Mouse (Mus musculus) MEL (cell line): Measurements from ENCODE around the gene Abat. TPM values are rescaled to one million over a fixed set of nuclear protein-coding genes. Genes with fewer than 3 reads are reported as not detected.

Source experiments
- DNase-seq: peaks from one replicate; pipeline ENCODE4 v3.0.0; 2011; ENCODE audit warnings: low read depth, low spot score
- H3K27ac ChIP-seq: 2 replicates; pipeline ENCODE4 v1.5.1; 2012; ENCODE audit warnings: low read depth, mild to moderate bottlenecking, control low read depth, low read length, moderate library complexity; ENCODE audit not compliant: control insufficient read depth
- H3K27me3 ChIP-seq, 2 experiments: fragments of 150-350 bp in 1 of 2; sonication (generic) in 1 of 2; 2 replicates each; pipeline ENCODE4 v1.6.1; 2012; ENCODE audit warnings: low read length in 2 of 2, mild to moderate bottlenecking in 2 of 2, improper control_type of control experiment in 1 of 2, moderate library complexity in 1 of 2; ENCODE audit not compliant: insufficient read depth in 2 of 2, control insufficient read depth in 1 of 2
- H3K36me3 ChIP-seq, 2 experiments: 2 replicates each; pipeline ENCODE4 v1.6.1; 2012 to 2014; ENCODE audit warnings: low read length in 2 of 2, improper control_type of control experiment in 1 of 2, inconsistent platforms in 1 of 2, mild to moderate bottlenecking in 1 of 2; ENCODE audit not compliant: insufficient read depth in 2 of 2, control insufficient read depth in 1 of 2
- H3K4me1 ChIP-seq, 2 experiments: fragments of 150-350 bp in 1 of 2; sonication (generic) in 1 of 2; 2 replicates each; pipeline ENCODE4 v1.6.1; 2012; ENCODE audit warnings: low read length in 2 of 2, improper control_type of control experiment in 1 of 2, mild to moderate bottlenecking in 1 of 2; ENCODE audit not compliant: insufficient read depth in 2 of 2, control insufficient read depth in 1 of 2
- H3K4me3 ChIP-seq, 2 experiments: fragments of 150-350 bp in 1 of 2; sonication (generic) in 1 of 2; 2 replicates each; pipeline ENCODE4 v1.5.1; 2012; ENCODE audit warnings: low read depth in 2 of 2, low read length in 2 of 2, mild to moderate bottlenecking in 2 of 2, moderate library complexity in 2 of 2, control low read depth in 1 of 2, improper control_type of control experiment in 1 of 2; ENCODE audit not compliant: control insufficient read depth in 1 of 2, insufficient read depth in 1 of 2
- H3K79me2 ChIP-seq: 2 replicates; pipeline ENCODE4 v1.6.1; 2012; ENCODE audit warnings: mild to moderate bottlenecking, low read length, moderate library complexity; ENCODE audit not compliant: control insufficient read depth, poor library complexity, insufficient read depth
- H3K9ac ChIP-seq: 2 replicates; pipeline ENCODE4 v1.6.1; 2012; ENCODE audit warnings: low read depth, mild to moderate bottlenecking, control low read depth, low read length, moderate library complexity; ENCODE audit not compliant: control insufficient read depth, poor library complexity, severe bottlenecking
- H3K9me3 ChIP-seq: fragments of 150-350 bp; sonication (generic); replicated peaks from 2 replicates; pipeline ENCODE4 v1.6.1; 2012; ENCODE audit warnings: mild to moderate bottlenecking, low read length, improper control_type of control experiment, moderate library complexity; ENCODE audit not compliant: insufficient read depth
- CTCF ChIP-seq, 3 experiments: IDR thresholded peaks in 2 of 3; conservative IDR thresholded peaks in 1 of 3; 2 replicates each; pipeline ENCODE4 v1.5.1; 2011 to 2012; ENCODE audit warnings: low read length in 3 of 3, low read depth in 2 of 3, mild to moderate bottlenecking in 2 of 3, improper control_type of control experiment in 1 of 3, inconsistent platforms in 1 of 3, mixed read lengths in 1 of 3, moderate library complexity in 1 of 3; ENCODE audit not compliant: control insufficient read depth in 1 of 3, insufficient read depth in 1 of 3, poor library complexity in 1 of 3, severe bottlenecking in 1 of 3
- EP300 ChIP-seq, 2 experiments: IDR thresholded peaks; 2 replicates each; pipeline ENCODE4 v1.6.1; 2011; ENCODE audit warnings: improper control_type of control experiment in 2 of 2, low read length in 2 of 2, low read depth in 1 of 2, mild to moderate bottlenecking in 1 of 2
- MAX ChIP-seq: IDR thresholded peaks from 2 replicates; pipeline ENCODE4 v1.6.1; 2011; ENCODE audit warnings: low read length, improper control_type of control experiment
- MAZ ChIP-seq: IDR thresholded peaks from 2 replicates; pipeline ENCODE4 v1.6.1; 2012; ENCODE audit warnings: low read depth, mild to moderate bottlenecking, inconsistent platforms, low read length, improper control_type of control experiment
- MXI1 ChIP-seq: IDR thresholded peaks from 2 replicates; pipeline ENCODE4 v1.6.1; 2011; ENCODE audit warnings: mild to moderate bottlenecking, low read depth, low read length, improper control_type of control experiment
- NRF1 ChIP-seq: IDR thresholded peaks from 2 replicates; pipeline ENCODE4 v1.6.1; 2014; ENCODE audit warnings: low read depth, mild to moderate bottlenecking, inconsistent platforms, low read length, improper control_type of control experiment, moderate library complexity; ENCODE audit not compliant: poor library complexity, insufficient read depth, severe bottlenecking
- POLR2A ChIP-seq, 2 experiments: IDR thresholded peaks; 2 replicates each; pipeline ENCODE4 v1.6.1; 2011 to 2012; ENCODE audit warnings: low read length in 2 of 2, mild to moderate bottlenecking in 2 of 2, control low read depth in 1 of 2, improper control_type of control experiment in 1 of 2, low read depth in 1 of 2, moderate library complexity in 1 of 2; ENCODE audit not compliant: control insufficient read depth in 1 of 2, insufficient read depth in 1 of 2, poor library complexity in 1 of 2
- POLR2AphosphoS2 ChIP-seq: IDR thresholded peaks from 2 replicates; pipeline ENCODE4 v1.6.1; 2011; ENCODE audit warnings: low read length, improper control_type of control experiment
- RAD21 ChIP-seq: IDR thresholded peaks from 2 replicates; pipeline ENCODE4 v1.6.1; 2011; ENCODE audit warnings: mild to moderate bottlenecking, low read depth, low read length, improper control_type of control experiment
- SMC3 ChIP-seq: IDR thresholded peaks from 2 replicates; pipeline ENCODE4 v1.6.1; 2011; ENCODE audit warnings: low read depth, low read length, improper control_type of control experiment
- TCF12 ChIP-seq: IDR thresholded peaks from 2 replicates; pipeline ENCODE4 v1.6.1; 2014; ENCODE audit warnings: low read depth, mild to moderate bottlenecking, inconsistent platforms, low read length, improper control_type of control experiment, moderate library complexity
- UBTF ChIP-seq: IDR thresholded peaks from 2 replicates; pipeline ENCODE4 v1.6.1; 2012; ENCODE audit warnings: low read depth, mild to moderate bottlenecking, inconsistent platforms, low read length, improper control_type of control experiment, moderate library complexity, borderline replicate concordance; ENCODE audit not compliant: insufficient read depth
- ZNF384 ChIP-seq: IDR thresholded peaks from 2 replicates; pipeline ENCODE4 v1.6.1; 2012; ENCODE audit warnings: low read depth, mild to moderate bottlenecking, inconsistent platforms, low read length, improper control_type of control experiment
- polyA plus RNA-seq, 2 experiments: library from polyadenylated mRNA; stranded (reverse) in 1 of 2; unstranded in 1 of 2; fragments of >175 nt in 1 of 2; fragments of >200 nt in 1 of 2; gene quantifications; 2 replicates each; pipeline versions ENCODE4 v1.2.1 to v1.2.4; 2012; ENCODE audit warnings: low replicate concordance in 2 of 2, low read depth in 1 of 2; ENCODE audit not compliant: insufficient read length in 2 of 2, insufficient read depth in 1 of 2, missing spikeins in 1 of 2
- total RNA-seq: library from RNA; depleted of rRNA; stranded (reverse); fragments of 300-350 nt; gene quantifications from 2 replicates; pipeline ENCODE4 v1.2.3, GENCODE M21; 2012

Gene Abat
- total and polyA plus RNA-seq, 3 experiments: 0.27 to 0.77 TPM; not detected in 1

GRCm38 (mm10) chr16:8579546-8579945 lies 66.3 kb downstream of the Abat start:
- H3K4me3 ChIP-seq: no peak overlapping the region
- TF ChIP-seq MAZ: no peak
- TF ChIP-seq NRF1: no peak
- no peak for TF ChIP-seq EP300 (IDR thresholded peaks at IDR 0.05; ENCODE audit: low read depth in 1 of 2, low read length in 2 of 2)
- TF ChIP-seq MXI1: no peak
- no peak for TF ChIP-seq POLR2A (IDR thresholded peaks at IDR 0.05; ENCODE audit: control insufficient read depth in 1 of 2, insufficient read depth in 1 of 2, low read depth in 1 of 2, low read length in 2 of 2, poor library complexity in 1 of 2)
- no peak for TF ChIP-seq TCF12
- TF ChIP-seq POLR2AphosphoS2: no peak
- TF ChIP-seq MAX: no peak
- TF ChIP-seq ZNF384: no peak
- TF ChIP-seq, all 39 proteins: peak for 0
- no peak overlapping the region for H3K27ac ChIP-seq
- H3K9me3 ChIP-seq: no peaks in the 10 kb centered on the region
- H3K27me3 ChIP-seq: no peaks in the 10 kb centered on the region
- peaks cover 0 to 3% of the 10 kb centered on the region in 2 experiments; a peak in 1 of 4 replicates for H3K4me1 ChIP-seq
- DNase-seq: peak; percentile 40
- no peaks in the 10 kb centered on the region for H3K79me2 ChIP-seq
- H3K9ac ChIP-seq: no peak overlapping the region
- peaks cover 0 to 3% of the 10 kb centered on the region in 2 experiments; a peak in 2 of 4 replicates for H3K36me3 ChIP-seq

GRCm38 (mm10) chr16:8581661-8582239 lies 68.5 kb downstream of the Abat start:
- Histone ChIP-seq H3K79me2 (no peaks in the 10 kb centered on the region), H3K27ac (no peak overlapping the region), H3K36me3 (peaks cover 0 to 4% of the 10 kb centered on the region in 2 experiments; a peak in 2 of 4 replicates), H3K27me3 (no peaks in the 10 kb centered on the region), H3K4me1 (peaks cover 0 to 3% of the 10 kb centered on the region in 2 experiments; a peak in 1 of 4 replicates), H3K9ac (no peak overlapping the region), H3K9me3 (no peaks in the 10 kb centered on the region), H3K4me3 (no peak overlapping the region)
- DNase-seq: no peak
- TF ChIP-seq RAD21 (peak; percentile 18), EP300 (IDR thresholded peaks at IDR 0.05; ENCODE audit: low read depth in 1 of 2, low read length in 2 of 2) (no peak), CTCF (IDR thresholded peaks at IDR 0.05 in 2 of 3, conservative IDR thresholded peaks at IDR 0.05 in 1 of 3; ENCODE audit: control insufficient read depth in 1 of 3, insufficient read depth in 1 of 3, low read depth in 2 of 3, low read length in 3 of 3, poor library complexity in 1 of 3, severe bottlenecking in 1 of 3) (peak; percentile 29 to 39 (median 32)), SMC3 (peak; percentile 49), UBTF (no peak)
